Comparison of ENCODE assay signal across 13 mouse cellular contexts in genomic region chr5:68705411-68706080, GRCm38 (mm10).
DNase-seq lines count a peak whose midpoint lies in the region; ATAC-seq and TF ChIP-seq lines count a peak whose summit lies in the region.
"Had no signal": no experiment of that assay in that cellular context is flagged by ENCODE, and none has a peak within 500 bp of the region (broad histone marks: within the 10 kb centered on the region; RNA-seq: fewer than 3 reads in every experiment).

No protein-coding gene starts in this region.

- no peaks in the 10 kb centered on the region for H3K9me3 ChIP-seq in forebrain, embryonic 15.5 days
- H3K9me3 ChIP-seq in midbrain, postnatal 0 days (ENCODE audit: low read length), result no peaks in the 10 kb centered on the region
- H3K9me3 ChIP-seq: neural tube, embryonic 13.5 days had no signal

- DNase-seq in layer of hippocampus, adult 9-11 months, result peak; percentile 3
- no peak for DNase-seq in layer of hippocampus, postnatal 36 days
- peak; percentile 5 to 6 for DNase-seq in cerebellum, adult 18-20 months
- DNase-seq in midbrain, postnatal 0 days (ENCODE audit: low spot score), result peak; percentile 70
- no peak for DNase-seq in thymus, postnatal 36 days
- no peak for DNase-seq in layer of hippocampus, adult 9-10 months (ENCODE audit: low spot score)
- DNase-seq in heart, postnatal 4 days, result no peak
- DNase-seq: B cell, adult 2 months; kidney, adult 18-20 months; liver, postnatal 0 days had no signal

- 35% methylated on average over 2 of the region's 2 CpGs for WGBS in forebrain, embryonic 15.5 days
- WGBS in midbrain, postnatal 0 days, result 35% methylated on average over 2 of the region's 2 CpGs

- no peaks in the 10 kb centered on the region for H3K36me3 ChIP-seq in forebrain, embryonic 15.5 days
- H3K36me3 ChIP-seq in midbrain, postnatal 0 days (ENCODE audit: insufficient read depth, low read length), result no peaks in the 10 kb centered on the region
- H3K36me3 ChIP-seq: neural tube, embryonic 13.5 days had no signal

- no peak overlapping the region for H3K9ac ChIP-seq in forebrain, embryonic 15.5 days (replicated peaks)
- no peak overlapping the region for H3K9ac ChIP-seq in midbrain, postnatal 0 days (replicated peaks; ENCODE audit: low read length, poor library complexity, severe bottlenecking)
- H3K9ac ChIP-seq: liver, postnatal 0 days; neural tube, embryonic 13.5 days had no signal

- H3K4me1 ChIP-seq in forebrain, embryonic 15.5 days, result peaks cover 8% of the 10 kb centered on the region
- H3K4me1 ChIP-seq in midbrain, postnatal 0 days (ENCODE audit: insufficient read depth, low read length), result no peaks in the 10 kb centered on the region
- H3K4me1 ChIP-seq: neural tube, embryonic 13.5 days had no signal

- H3K4me3 ChIP-seq in forebrain, embryonic 15.5 days, result no peak overlapping the region
- H3K4me3 ChIP-seq in midbrain, postnatal 0 days (ENCODE audit: low read depth, low read length), result no peak overlapping the region
- H3K4me3 ChIP-seq: neural tube, embryonic 13.5 days had no signal

- H3K4me2 ChIP-seq in forebrain, embryonic 15.5 days (replicated peaks), result no peak overlapping the region
- no peak overlapping the region for H3K4me2 ChIP-seq in midbrain, postnatal 0 days (ENCODE audit: low read depth, low read length, poor library complexity, severe bottlenecking)
- H3K4me2 ChIP-seq: neural tube, embryonic 13.5 days had no signal

- no peak for TF ChIP-seq CTCF in midbrain, postnatal 0 days (IDR thresholded peaks at IDR 0.05)

- no peak overlapping the region for H3K27ac ChIP-seq in forebrain, embryonic 15.5 days (replicated peaks)
- H3K27ac ChIP-seq in midbrain, postnatal 0 days (ENCODE audit: low read depth, low read length), result no peak overlapping the region
- H3K27ac ChIP-seq: neural tube, embryonic 13.5 days; stomach, postnatal 0 days had no signal

- ATAC-seq in forebrain, embryonic 15.5 days (replicated peaks), result peak; percentile 84
- peak; percentile 78; the same call in 1 of the 2 replicates for ATAC-seq in midbrain, postnatal 0 days (ENCODE audit: low FRiP score)
- ATAC-seq: liver, postnatal 0 days had no signal

- no peaks in the 10 kb centered on the region for H3K27me3 ChIP-seq in forebrain, embryonic 15.5 days
- H3K27me3 ChIP-seq in midbrain, postnatal 0 days (ENCODE audit: insufficient read depth, low read length), result no peaks in the 10 kb centered on the region
- H3K27me3 ChIP-seq: neural tube, embryonic 13.5 days had no signal

Comparison
In these comparisons a context has a peak if more than half of its experiments do, and no peak if none do; other contexts are left out.
1. DNase-seq: peak in layer of hippocampus, adult 9-11 months (single experiment), cerebellum, adult 18-20 months (2 of 2) and midbrain, postnatal 0 days (single experiment); none in layer of hippocampus, postnatal 36 days (0 of 2), thymus, postnatal 36 days (0 of 2), layer of hippocampus, adult 9-10 months (single experiment) and heart, postnatal 4 days (single experiment).